Mouse (Mus musculus) hindbrain, embryonic 14.5 days (tissue): ENCODE measurements around the gene Gabpa. TPM values are rescaled to one million over a fixed set of nuclear protein-coding genes. Genes with fewer than 3 reads are reported as not detected.
A peak's percentile ranks its signal among the peaks of the same experiment; 100 is the strongest.

Experiments used
- ATAC-seq: fragments of 200-750 bp; cut with Nextera tagmentation; 2 replicates; pipeline ENCODE4 v1.8.0; 2017; ENCODE audit warnings: moderate number of reproducible peaks, mild to moderate bottlenecking, moderate TSS enrichment, moderate library complexity; ENCODE audit not compliant: low FRiP score
- DNase-seq: peaks from one replicate; pipeline ENCODE4 v3.0.0-alpha.2; 2015; ENCODE audit warnings: low spot score
- H3K27ac ChIP-seq: fragments of 300-500 bp; sonication (generic); 2 replicates; pipeline ENCODE4 v1.5.1; 2014; ENCODE audit warnings: mild to moderate bottlenecking, moderate library complexity
- H3K27me3 ChIP-seq: fragments of 300-500 bp; sonication (generic); 2 replicates; pipeline ENCODE4 v1.6.1; 2014; ENCODE audit warnings: mild to moderate bottlenecking, low read length, mixed read lengths; ENCODE audit not compliant: control insufficient read depth, insufficient read depth
- H3K36me3 ChIP-seq: fragments of 300-500 bp; sonication (generic); replicated peaks from 2 replicates; pipeline ENCODE4 v1.6.1; 2014; ENCODE audit not compliant: control insufficient read depth, insufficient read depth
- H3K4me1 ChIP-seq: fragments of 300-500 bp; sonication (generic); replicated peaks from 2 replicates; pipeline ENCODE4 v1.6.1; 2014; ENCODE audit warnings: antibody characterized with exemption, low read length, mixed read lengths; ENCODE audit not compliant: control insufficient read depth, insufficient read depth
- H3K4me2 ChIP-seq: fragments of 300-500 bp; sonication (generic); replicated peaks from 2 replicates; pipeline ENCODE4 v1.6.1; 2014; ENCODE audit warnings: mild to moderate bottlenecking, moderate library complexity
- H3K4me3 ChIP-seq: fragments of 300-500 bp; sonication (generic); replicated peaks from 2 replicates; pipeline ENCODE4 v1.5.1; 2014; ENCODE audit warnings: mild to moderate bottlenecking, low read length
- H3K9ac ChIP-seq: fragments of 300-500 bp; sonication (generic); 2 replicates; pipeline ENCODE4 v1.6.1; 2014
- H3K9me3 ChIP-seq: fragments of 300-500 bp; sonication (generic); 2 replicates; pipeline ENCODE4 v1.6.1; 2016; ENCODE audit warnings: low read length; ENCODE audit not compliant: control insufficient read depth
- WGBS: fragments of 180-500 bp; shearing (Covaris S2); extraction: QIAGEN DNeasy Blood & Tissue Kit; methylation state at CpG from one replicate; pipeline ENCODE4 v1.1.7; 2014; 5-methylcytosine and 5-hydroxymethylcytosine counted together
- polyA plus RNA-seq: library from polyadenylated mRNA; unstranded; fragments of >200 nt; fragmentation: Nextera tagmentation; extraction: Ambion mirVana; gene quantifications from 2 replicates; pipeline ENCODE4 v1.2.1, GENCODE M21; 2014

The Gabpa gene
- 20.3 and 21.8 TPM in 2 replicates for polyA plus RNA-seq

DNA sequence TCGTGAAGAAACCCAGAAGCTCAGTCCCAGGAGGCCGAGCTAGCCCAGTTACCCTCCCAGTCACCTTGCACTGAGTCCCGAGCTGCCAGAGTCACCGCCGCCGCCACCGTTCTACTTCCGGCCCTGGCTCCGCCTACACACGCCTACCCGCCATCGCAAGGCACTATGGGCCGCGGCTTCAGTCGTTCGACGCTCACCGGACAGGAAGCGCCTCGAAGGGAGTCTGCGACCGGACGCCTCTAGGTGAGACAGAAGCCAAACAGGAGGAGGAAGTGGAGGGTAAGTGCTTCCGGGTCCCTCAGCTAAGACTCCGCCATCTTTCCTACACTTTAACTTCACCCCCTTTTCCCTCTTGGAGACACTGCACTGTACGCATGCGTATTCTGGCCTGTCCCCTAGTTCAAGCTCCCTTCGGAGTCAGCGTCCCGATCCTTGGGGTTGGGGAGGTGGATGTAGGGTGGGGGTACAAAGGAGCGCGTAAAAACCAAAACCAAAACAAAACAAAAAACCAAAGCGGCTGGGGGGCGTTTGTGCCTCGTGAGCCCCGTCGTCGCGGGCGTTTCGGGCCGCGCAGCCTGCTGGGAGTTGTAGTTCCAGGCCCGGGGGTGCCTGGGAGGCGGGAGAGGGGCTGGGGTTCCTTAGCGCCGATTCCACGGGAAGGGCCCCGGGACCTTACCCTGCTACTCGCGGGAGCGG is at the start of gene Gabpa:
Gabpa (plus strand) TSS at position 181 of the 696 bp plus-strand sequence.
- Histone ChIP-seq H3K4me3 (peak within 1 kb of the TSS; percentile 86), H3K36me3 (peaks cover 31% of the 10 kb centered on the region), H3K4me1 (peaks cover 7% of the 10 kb centered on the region), H3K27me3 (no peaks in the 10 kb centered on the region), H3K9me3 (no peaks in the 10 kb centered on the region), H3K4me2 (peak within 1 kb of the TSS; percentile 90), H3K27ac (peak within 1 kb of the TSS; percentile 94), H3K9ac (peak within 1 kb of the TSS; percentile 95)
- ATAC-seq (peak; percentile 96), DNase-seq (peak; percentile 90)
- WGBS = under 1% methylated on average over 51 of the region's 52 CpGs

DNA sequence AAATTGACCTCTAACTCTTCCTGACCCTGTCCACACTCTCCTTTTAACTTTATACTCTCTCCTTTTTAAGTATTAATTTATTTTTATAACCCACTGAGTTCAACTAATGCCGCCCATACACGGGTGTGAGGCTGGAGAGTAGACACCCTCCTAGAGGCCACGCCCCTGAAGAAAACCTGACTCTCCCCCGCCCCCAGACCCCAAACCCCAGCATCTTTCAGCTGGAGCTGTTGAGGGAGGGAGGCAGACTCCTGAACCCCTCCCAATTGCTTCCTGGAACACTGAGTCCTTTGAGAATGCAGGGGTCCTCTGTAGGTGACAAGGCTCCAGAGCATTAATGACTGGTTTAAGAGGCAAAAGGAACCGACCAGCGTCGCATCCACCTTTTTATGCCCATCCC is 49.8 kb upstream of the Gabpa start:
- Histone ChIP-seq H3K27ac (no peak overlapping the region), H3K27me3 (no peaks in the 10 kb centered on the region), H3K36me3 (no peaks in the 10 kb centered on the region), H3K4me3 (no peak overlapping the region), H3K4me1 (no peaks in the 10 kb centered on the region), H3K4me2 (no peak overlapping the region), H3K9me3 (no peaks in the 10 kb centered on the region), H3K9ac (no peak overlapping the region)
- DNase-seq (no peak), ATAC-seq (no peak)
- WGBS = 33% methylated on average over 7 of the region's 7 CpGs

DNA sequence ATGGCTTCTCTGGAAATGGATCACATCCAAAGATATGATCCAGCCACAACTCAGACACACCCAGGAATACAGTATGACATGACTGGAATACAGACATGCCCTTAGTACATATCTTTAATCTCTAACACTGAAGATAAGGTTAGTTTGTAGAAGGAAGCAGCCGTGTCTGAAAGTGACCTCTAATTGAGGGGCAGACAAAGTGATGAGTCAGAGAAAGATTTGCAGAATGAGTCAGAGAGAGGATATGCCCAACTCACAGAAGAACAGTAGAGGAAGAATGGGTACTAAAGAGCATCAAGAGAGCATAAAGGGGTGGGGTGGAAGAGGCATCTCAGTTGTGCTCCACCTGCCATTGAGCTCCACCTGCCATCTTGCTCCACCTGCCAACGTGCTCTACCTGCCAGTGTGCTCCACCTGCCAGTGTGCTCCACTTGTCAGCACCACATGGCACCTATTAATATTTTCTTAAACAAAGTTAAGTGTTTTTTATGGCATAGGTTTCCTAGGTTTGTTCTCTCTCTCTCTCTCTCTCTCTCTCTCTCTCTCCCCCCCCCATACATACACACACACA is 44.0 kb upstream of the Gabpa start:
- Histone ChIP-seq H3K27me3 (no peaks in the 10 kb centered on the region), H3K9me3 (no peaks in the 10 kb centered on the region), H3K4me2 (no peak overlapping the region), H3K4me3 (no peak overlapping the region), H3K36me3 (no peaks in the 10 kb centered on the region), H3K4me1 (no peaks in the 10 kb centered on the region), H3K9ac (no peak overlapping the region), H3K27ac (no peak overlapping the region)
- no peak for DNase-seq
- 92% methylated on average over 2 of the region's 2 CpGs for WGBS
- no peak for ATAC-seq

- H3K9ac ChIP-seq = no peak overlapping the region
- no peaks in the 10 kb centered on the region for H3K4me1 ChIP-seq
- H3K4me3 ChIP-seq = no peak overlapping the region
- 91% methylated on average over 14 of the region's 14 CpGs for WGBS
- DNase-seq (no peak), ATAC-seq (no peak)
- H3K27ac ChIP-seq = no peak overlapping the region
- H3K27me3 ChIP-seq = no peaks in the 10 kb centered on the region
- no peak overlapping the region for H3K4me2 ChIP-seq
- H3K9me3 ChIP-seq = no peaks in the 10 kb centered on the region
- no peaks in the 10 kb centered on the region for H3K36me3 ChIP-seq
These were observed 41.3 kb upstream of the Gabpa start for GRCm38 (mm10) chr16:84793401-84793800.

DNA sequence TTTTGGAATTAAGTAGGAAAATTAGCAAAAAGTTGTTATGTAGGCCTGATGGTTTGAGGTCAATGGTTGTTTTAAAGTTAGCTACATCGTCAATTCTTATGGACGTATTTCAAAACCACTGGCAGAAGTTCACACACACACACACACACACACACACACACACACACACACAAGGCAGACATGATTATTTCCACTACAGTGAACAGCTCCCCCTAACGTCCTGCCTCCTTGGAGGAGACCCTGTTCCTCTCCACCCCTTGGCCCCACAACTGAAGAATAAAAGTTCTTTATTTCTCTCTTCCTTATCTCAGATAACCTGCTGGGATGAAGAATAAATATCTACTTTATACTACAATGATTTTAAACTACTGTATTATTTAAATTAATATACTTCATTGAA is 39.4 kb upstream of the Gabpa start:
- 62% methylated on average over 3 of the region's 3 CpGs for WGBS
- Histone ChIP-seq H3K4me1 (no peaks in the 10 kb centered on the region), H3K4me2 (no peak overlapping the region), H3K9me3 (no peaks in the 10 kb centered on the region), H3K9ac (no peak overlapping the region), H3K27me3 (no peaks in the 10 kb centered on the region), H3K4me3 (no peak overlapping the region), H3K27ac (no peak overlapping the region), H3K36me3 (no peaks in the 10 kb centered on the region)
- ATAC-seq (no peak), DNase-seq (no peak)

GRCm38 (mm10) chr16:84796678-84797077 is 38.0 kb upstream of the Gabpa start:
- Histone ChIP-seq H3K9me3 (no peaks in the 10 kb centered on the region), H3K27me3 (no peaks in the 10 kb centered on the region), H3K4me2 (no peak overlapping the region), H3K36me3 (no peaks in the 10 kb centered on the region), H3K27ac (no peak overlapping the region), H3K9ac (no peak overlapping the region), H3K4me1 (no peaks in the 10 kb centered on the region), H3K4me3 (no peak overlapping the region)
- DNase-seq = no peak
- 58% methylated on average over 9 of the region's 9 CpGs for WGBS
- no peak for ATAC-seq

GRCm38 (mm10) chr16:84800038-84800437 is 34.7 kb upstream of the Gabpa start:
- Histone ChIP-seq H3K27ac (no peak overlapping the region), H3K4me1 (no peaks in the 10 kb centered on the region), H3K27me3 (no peaks in the 10 kb centered on the region), H3K4me2 (no peak overlapping the region), H3K9ac (no peak overlapping the region), H3K9me3 (no peaks in the 10 kb centered on the region), H3K36me3 (no peaks in the 10 kb centered on the region), H3K4me3 (no peak overlapping the region)
- WGBS = 100% methylated on average over 1 of the region's 2 CpGs
- ATAC-seq (no peak), DNase-seq (no peak)

GRCm38 (mm10) chr16:84802217-84802616 is 32.5 kb upstream of the Gabpa start:
- no peaks in the 10 kb centered on the region for H3K4me1 ChIP-seq
- peaks cover 3% of the 10 kb centered on the region; the same call in 1 of the 2 replicates for H3K36me3 ChIP-seq
- WGBS = 70% methylated on average over 6 of the region's 6 CpGs
- H3K27ac ChIP-seq = no peak overlapping the region
- no peaks in the 10 kb centered on the region for H3K27me3 ChIP-seq
- H3K4me3 ChIP-seq = no peak overlapping the region
- no peak overlapping the region for H3K4me2 ChIP-seq
- no peaks in the 10 kb centered on the region for H3K9me3 ChIP-seq
- no peak for DNase-seq
- ATAC-seq = no peak
- no peak overlapping the region for H3K9ac ChIP-seq

DNA sequence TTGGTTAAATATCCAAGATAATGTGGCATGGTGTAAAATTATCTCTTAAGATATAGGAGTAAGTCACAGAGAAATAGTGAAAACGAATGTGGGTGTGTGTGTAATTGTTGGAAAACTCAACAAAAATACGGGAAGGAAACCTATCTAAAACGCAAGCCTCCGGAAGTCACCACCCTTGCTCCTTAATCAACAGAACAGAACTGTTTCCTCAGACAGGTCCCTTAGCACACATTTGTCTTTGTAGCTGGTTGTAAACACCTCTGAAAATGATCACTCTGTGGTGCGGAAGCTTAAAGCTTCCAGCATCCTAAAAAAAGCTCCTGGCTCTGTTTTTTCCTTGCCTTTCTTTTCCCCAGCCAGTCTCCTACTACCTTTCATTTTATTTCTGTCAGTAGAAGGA is 29.9 kb upstream of the Gabpa start:
- WGBS = 87% methylated on average over 5 of the region's 5 CpGs
- peaks cover 10% of the 10 kb centered on the region for H3K36me3 ChIP-seq

More for the DNA sequence above, 29.9 kb upstream of the Gabpa start:
- H3K27me3 ChIP-seq = no peaks in the 10 kb centered on the region
- no peaks in the 10 kb centered on the region for H3K4me1 ChIP-seq
- H3K4me2 ChIP-seq = no peak overlapping the region
- ATAC-seq = no peak
- no peak overlapping the region for H3K4me3 ChIP-seq
- H3K27ac ChIP-seq = no peak overlapping the region
- DNase-seq = no peak
- H3K9ac ChIP-seq = no peak overlapping the region
- H3K9me3 ChIP-seq = no peaks in the 10 kb centered on the region
